Mouse (Mus musculus) forebrain, postnatal 0 days (tissue): ENCODE results near the gene Unc13c. TPM values are rescaled to one million over a fixed set of nuclear protein-coding genes. Genes with fewer than 3 reads are reported as not detected.

Source experiments
- ATAC-seq: fragments of 200-750 bp; cut with Nextera tagmentation; 2 replicates; pipeline ENCODE4 v1.8.0; 2017; ENCODE audit warnings: mild to moderate bottlenecking, moderate library complexity
- DNase-seq: peaks from one replicate; pipeline ENCODE4 v3.0.0-alpha.2; 2015
- H3K27ac ChIP-seq: fragments of 300-500 bp; sonication (generic); 2 replicates; pipeline ENCODE4 v1.5.1; 2014; ENCODE audit warnings: low read depth, mild to moderate bottlenecking, antibody characterized with exemption, low read length, moderate library complexity, mixed read lengths
- H3K27me3 ChIP-seq: fragments of 300-500 bp; sonication (generic); 2 replicates; pipeline ENCODE4 v1.6.1; 2014; ENCODE audit warnings: mild to moderate bottlenecking, low read length, mixed read lengths; ENCODE audit not compliant: insufficient read depth
- H3K36me3 ChIP-seq: fragments of 300-500 bp; sonication (generic); 2 replicates; pipeline ENCODE4 v1.6.1; 2014; ENCODE audit warnings: mild to moderate bottlenecking, moderate library complexity; ENCODE audit not compliant: insufficient read depth
- H3K4me1 ChIP-seq: fragments of 300-500 bp; sonication (generic); 2 replicates; pipeline ENCODE4 v1.6.1; 2014; ENCODE audit warnings: antibody characterized with exemption; ENCODE audit not compliant: insufficient read depth
- H3K4me2 ChIP-seq: fragments of 300-500 bp; sonication (generic); 2 replicates; pipeline ENCODE4 v1.6.1; 2014; ENCODE audit warnings: low read depth, mild to moderate bottlenecking, moderate library complexity
- H3K4me3 ChIP-seq: fragments of 300-500 bp; sonication (generic); 2 replicates; pipeline ENCODE4 v1.5.1; 2014; ENCODE audit warnings: low read depth, low read length, mixed read lengths
- H3K9ac ChIP-seq: fragments of 300-500 bp; sonication (generic); 2 replicates; pipeline ENCODE4 v1.6.1; 2014; ENCODE audit warnings: mild to moderate bottlenecking
- H3K9me3 ChIP-seq: fragments of 300-500 bp; sonication (generic); 2 replicates; pipeline ENCODE4 v1.6.1; 2016; ENCODE audit warnings: low read length
- CTCF ChIP-seq: sonication (generic); IDR thresholded peaks from 2 replicates; pipeline ENCODE4 v1.5.1; 2016; ENCODE audit warnings: antibody characterized with exemption, control low read depth, low read depth
- WGBS: fragments of 180-500 bp; shearing (Covaris S2); extraction: QIAGEN DNeasy Blood & Tissue Kit; methylation state at CpG from one replicate; pipeline ENCODE4 v1.1.7; 2014; 5-methylcytosine and 5-hydroxymethylcytosine counted together
- polyA plus RNA-seq: library from polyadenylated mRNA; unstranded; fragments of >200 nt; fragmentation: Nextera tagmentation; extraction: Ambion mirVana; gene quantifications from 2 replicates; pipeline ENCODE4 v1.2.1, GENCODE M21; 2015
- total RNA-seq: library from RNA; depleted of rRNA; stranded (reverse); fragments of >200 nt; gene quantifications from 2 replicates; pipeline ENCODE4 v1.2.3, GENCODE M21; 2014

The Unc13c gene
- total and polyA plus RNA-seq, 2 experiments from 2014 or later: 3.8 to 11.8 TPM

DNA sequence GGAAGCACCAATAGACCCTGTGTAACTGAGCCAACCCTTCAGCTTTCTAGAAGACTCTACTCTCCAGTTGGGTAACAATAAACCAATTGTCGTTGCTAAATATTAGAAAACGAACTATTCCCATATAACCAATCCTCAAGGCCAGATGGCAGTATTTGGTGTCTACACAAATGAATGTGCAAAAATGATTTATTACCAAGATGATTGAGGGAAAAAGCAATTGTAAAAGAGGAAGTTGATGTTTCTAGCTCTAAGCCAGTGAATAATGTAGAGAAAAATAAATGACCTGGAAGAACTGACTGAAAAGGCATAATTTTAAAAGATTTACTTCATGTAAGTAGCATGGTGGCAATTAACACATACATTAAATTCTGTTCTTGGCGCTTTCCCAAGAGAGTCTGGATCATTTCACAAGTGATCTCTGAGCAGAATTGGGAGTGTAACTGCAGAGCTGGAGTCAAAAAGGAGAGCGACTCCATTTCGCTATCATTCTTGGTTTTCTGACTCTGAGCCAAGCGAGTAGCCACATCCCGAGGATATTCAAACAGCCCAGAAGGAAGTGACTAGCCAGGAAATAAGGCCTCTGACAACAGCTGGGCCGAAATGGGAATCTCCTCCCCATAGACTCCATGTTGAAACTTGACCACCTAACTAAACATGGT, 3.7 kb upstream of the Unc13c start:
- H3K4me2 ChIP-seq: no peak overlapping the region
- no peak overlapping the region for H3K27ac ChIP-seq
- DNase-seq (no peak), ATAC-seq (no peak)
- H3K9me3 ChIP-seq: no peaks in the 10 kb centered on the region
- no peaks in the 10 kb centered on the region for H3K36me3 ChIP-seq
- H3K4me3 ChIP-seq: no peak overlapping the region
- no peak overlapping the region for H3K9ac ChIP-seq
- TF ChIP-seq CTCF: no peak
- H3K27me3 ChIP-seq: peaks cover 3% of the 10 kb centered on the region; the same call in 1 of the 2 replicates
- WGBS: 78% methylated on average over 8 of the region's 8 CpGs
- peaks cover 14% of the 10 kb centered on the region; the same call in 1 of the 2 replicates for H3K4me1 ChIP-seq

DNA sequence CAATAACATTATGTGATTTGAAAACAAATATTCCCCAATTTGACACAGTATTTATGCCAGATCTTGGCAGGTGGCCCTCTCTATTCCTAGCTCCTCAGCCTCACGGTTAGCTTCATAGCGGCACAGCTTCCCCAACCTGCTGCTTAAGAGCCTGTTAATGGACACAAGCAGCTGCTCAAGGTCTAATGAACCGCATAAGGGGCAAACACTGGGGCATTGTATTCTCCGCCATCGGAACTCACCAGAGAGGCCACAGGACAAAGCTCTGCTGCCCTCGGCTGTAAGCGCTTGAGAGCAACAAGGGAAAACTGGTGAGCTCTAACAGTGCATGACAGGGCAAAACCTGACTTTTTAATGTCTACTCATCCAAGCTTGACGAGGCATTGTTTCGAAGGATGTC, 2.0 kb upstream of the Unc13c start:
- Histone ChIP-seq H3K27ac (no peak overlapping the region), H3K27me3 (peaks cover 3% of the 10 kb centered on the region; the same call in 1 of the 2 replicates), H3K4me2 (no peak overlapping the region), H3K9me3 (no peaks in the 10 kb centered on the region), H3K4me3 (no peak overlapping the region), H3K4me1 (peaks cover 14% of the 10 kb centered on the region; the same call in 1 of the 2 replicates), H3K36me3 (no peaks in the 10 kb centered on the region), H3K9ac (no peak overlapping the region)
- WGBS: 12% methylated on average over 9 of the region's 9 CpGs
- TF ChIP-seq CTCF: peak; percentile 20
- ATAC-seq (peak; percentile 18; the same call in 1 of the 2 replicates), DNase-seq (no peak)

DNA sequence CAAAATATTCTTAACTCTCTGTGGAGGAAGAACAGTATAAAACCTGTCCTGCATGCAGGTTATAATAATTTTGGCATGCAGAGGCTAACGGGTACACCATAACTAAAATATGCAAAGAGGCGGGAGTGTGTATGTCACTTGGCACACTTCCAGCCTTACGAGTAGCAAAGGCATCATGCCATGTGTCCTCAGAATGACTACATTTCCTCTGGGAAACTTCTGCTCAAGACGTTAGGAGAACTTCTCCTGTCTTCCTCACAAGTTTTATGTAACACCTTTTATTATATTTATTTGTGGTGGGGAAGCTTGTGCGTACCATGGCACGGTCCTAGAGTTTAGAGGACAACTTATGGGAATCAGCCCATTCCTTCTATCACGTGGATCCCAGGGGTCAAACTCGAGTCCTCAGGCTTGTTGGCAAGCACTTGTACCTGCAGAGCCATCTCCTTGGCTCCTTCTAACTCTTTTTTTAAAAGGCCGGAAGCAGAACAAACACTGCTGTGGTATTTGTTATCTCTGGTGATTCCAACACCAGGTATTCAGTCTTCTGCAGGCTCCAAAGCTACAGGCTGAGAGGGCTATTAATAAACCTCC, 3.3 kb downstream of the Unc13c start:
- Histone ChIP-seq H3K27me3 (peaks cover 3% of the 10 kb centered on the region; the same call in 1 of the 2 replicates), H3K27ac (no peak overlapping the region), H3K36me3 (no peaks in the 10 kb centered on the region), H3K9me3 (no peaks in the 10 kb centered on the region), H3K4me2 (no peak overlapping the region), H3K4me3 (no peak overlapping the region), H3K9ac (no peak overlapping the region), H3K4me1 (peaks cover 14% of the 10 kb centered on the region)
- no peak for ATAC-seq
- 56% methylated on average over 9 of the region's 9 CpGs for WGBS
- TF ChIP-seq CTCF: no peak
- no peak for DNase-seq

DNA sequence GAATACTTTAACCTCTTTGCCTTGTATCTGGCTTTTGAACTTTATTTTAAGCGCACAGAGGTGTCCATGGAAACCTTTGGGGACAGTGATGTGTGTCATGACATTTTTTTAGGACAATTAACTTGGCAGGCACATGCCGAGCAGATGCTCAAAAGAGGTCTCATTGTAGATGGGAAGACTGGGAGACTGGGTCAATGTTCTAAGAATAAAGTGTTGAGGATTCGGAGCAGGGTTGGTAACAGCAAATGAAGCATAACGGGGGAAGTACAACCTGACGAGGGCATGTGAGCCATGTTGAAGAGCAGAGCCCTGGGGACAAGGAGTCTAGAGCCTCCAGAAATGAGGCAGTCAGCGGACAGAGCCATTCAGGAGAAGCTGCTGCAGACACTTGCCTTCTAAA, 6.3 kb downstream of the Unc13c start:
- ATAC-seq (no peak), DNase-seq (no peak)
- TF ChIP-seq CTCF: no peak
- no peaks in the 10 kb centered on the region; the same call in 1 of the 2 replicates for H3K4me1 ChIP-seq
- H3K4me2 ChIP-seq: no peak overlapping the region
- no peak overlapping the region for H3K9ac ChIP-seq
- H3K9me3 ChIP-seq: no peaks in the 10 kb centered on the region
- H3K27ac ChIP-seq: no peak overlapping the region
- no peaks in the 10 kb centered on the region for H3K27me3 ChIP-seq
- no peak overlapping the region for H3K4me3 ChIP-seq
- 73% methylated on average over 6 of the region's 6 CpGs for WGBS
- no peaks in the 10 kb centered on the region for H3K36me3 ChIP-seq

DNA sequence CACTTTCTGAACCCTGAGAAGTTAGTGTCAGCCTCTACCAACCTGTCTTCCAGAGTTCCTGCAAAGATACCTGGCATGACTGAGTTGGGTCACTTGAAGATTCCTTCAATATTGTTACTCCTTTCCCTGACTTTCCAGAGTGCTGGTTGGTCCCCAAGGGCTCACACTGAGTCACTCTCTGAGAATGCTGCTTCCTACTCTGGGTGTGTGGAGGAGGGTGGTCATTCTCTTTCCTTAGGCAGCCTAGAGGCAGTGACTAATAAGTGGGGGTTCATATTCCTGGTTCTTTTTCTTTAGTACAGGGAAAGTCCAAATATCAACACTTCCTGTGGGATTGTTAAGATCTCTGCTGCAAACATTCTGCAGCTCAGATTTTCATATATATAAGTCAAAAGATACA, 16.4 kb downstream of the Unc13c start:
- H3K9ac ChIP-seq: no peak overlapping the region
- H3K4me2 ChIP-seq: no peak overlapping the region
- no peaks in the 10 kb centered on the region for H3K27me3 ChIP-seq
- H3K36me3 ChIP-seq: no peaks in the 10 kb centered on the region
- H3K4me3 ChIP-seq: no peak overlapping the region
- no peak for DNase-seq
- no peak for TF ChIP-seq CTCF
- no peak for ATAC-seq
- no peaks in the 10 kb centered on the region for H3K9me3 ChIP-seq
- H3K4me1 ChIP-seq: no peaks in the 10 kb centered on the region
- H3K27ac ChIP-seq: no peak overlapping the region

DNA sequence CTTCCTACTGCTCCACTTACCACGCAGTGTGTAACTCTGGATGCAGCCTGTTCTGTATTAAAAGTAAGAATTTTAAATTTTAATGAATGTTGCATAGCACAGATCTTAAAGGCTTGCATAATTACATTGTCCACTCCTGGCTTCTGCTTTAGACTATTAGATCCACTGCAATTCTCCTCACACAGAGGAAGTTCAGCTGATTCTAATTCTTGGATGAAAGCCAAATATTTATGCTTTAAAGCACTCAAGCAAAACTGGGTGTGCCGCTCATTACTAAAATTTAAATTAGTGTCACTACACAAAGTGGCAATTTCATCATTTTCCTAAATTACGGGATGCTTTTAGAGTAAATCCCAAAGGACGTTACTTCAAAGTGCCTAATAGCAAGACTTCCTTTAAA, 17.2 kb downstream of the Unc13c start:
- Histone ChIP-seq H3K36me3 (no peaks in the 10 kb centered on the region), H3K27me3 (no peaks in the 10 kb centered on the region), H3K4me3 (no peak overlapping the region), H3K27ac (no peak overlapping the region), H3K9me3 (no peaks in the 10 kb centered on the region), H3K4me2 (no peak overlapping the region), H3K9ac (no peak overlapping the region), H3K4me1 (no peaks in the 10 kb centered on the region)
- DNase-seq (no peak), ATAC-seq (no peak)
- TF ChIP-seq CTCF: no peak
- 36% methylated on average over 4 of the region's 4 CpGs for WGBS

DNA sequence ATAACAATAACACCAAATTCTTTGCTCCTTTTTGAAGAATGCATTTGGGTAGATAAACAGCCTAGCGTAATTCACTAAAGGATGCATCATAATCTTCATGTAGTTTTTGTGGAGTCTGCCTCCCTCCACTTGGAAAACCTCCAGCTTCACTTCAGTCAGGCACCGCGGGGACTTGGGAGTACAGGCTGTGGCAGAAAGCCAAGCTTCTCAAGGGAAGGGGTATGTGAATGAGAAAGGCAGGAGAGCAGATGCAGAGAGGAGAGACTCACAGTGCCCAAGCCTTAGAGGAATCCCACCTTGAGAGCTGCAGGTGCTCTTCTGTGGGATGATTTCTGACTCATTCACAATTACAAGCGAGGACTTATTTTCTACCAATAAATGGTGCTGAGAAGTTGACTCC, 33.9 kb downstream of the Unc13c start:
- DNase-seq (peak; percentile 80), ATAC-seq (peak; percentile 69)
- no peak for TF ChIP-seq CTCF
- Histone ChIP-seq H3K4me3 (no peak overlapping the region), H3K27me3 (no peaks in the 10 kb centered on the region), H3K9ac (no peak overlapping the region), H3K27ac (no peak overlapping the region), H3K4me1 (no peaks in the 10 kb centered on the region), H3K36me3 (no peaks in the 10 kb centered on the region), H3K9me3 (no peaks in the 10 kb centered on the region), H3K4me2 (no peak overlapping the region)
- WGBS: 24% methylated on average over 4 of the region's 4 CpGs
